Mouse (Mus musculus): Measurements from ENCODE around the gene Sucla2.

DNA sequence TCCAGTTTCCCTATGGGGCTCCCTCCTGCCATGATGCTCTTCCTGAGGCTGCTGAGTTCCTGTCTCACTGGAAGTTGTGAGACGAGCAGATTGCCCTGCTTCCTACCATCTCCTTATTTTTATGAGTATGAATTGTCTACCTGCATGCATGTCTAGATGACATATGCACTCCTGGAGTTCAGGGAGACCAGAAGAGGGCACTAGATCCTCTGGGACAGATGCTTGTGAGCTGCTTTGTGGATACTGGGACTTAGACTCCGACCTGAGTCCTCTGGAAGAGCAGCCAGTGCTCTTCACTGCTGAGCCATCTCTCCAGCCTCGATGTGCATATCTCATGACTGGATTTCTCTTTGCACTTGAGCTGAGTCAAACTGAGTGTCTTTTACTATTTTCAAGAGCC is 100.3 kb downstream of the Sucla2 start:
- TF ChIP-seq GATA1 (IDR thresholded peaks at IDR 0.05; ENCODE audit: low read length) (no peak), TAL1 (IDR thresholded peaks at IDR 0.05; ENCODE audit: low read length) (no peak)
